In genomic region chr7:127218670-127219069, GRCm38 (mm10) we compare ENCODE assay signal across 1 mouse cellular context.
TF ChIP-seq lines count a peak whose summit lies in the region.

No protein-coding gene starts in this region.

TF ChIP-seq in MEL, 35 proteins besides CTCF, POLR2A, EP300 and RAD21:
- TF ChIP-seq MYC (IDR thresholded peaks at IDR 0.05; ENCODE audit: low read depth, low read length), result peak; percentile 59; the same call in 1 of the 2 replicates
- no peak for TF ChIP-seq POLR2AphosphoS5 (IDR thresholded peaks at IDR 0.05; ENCODE audit: borderline replicate concordance, low read depth, low read length)
- no peak for TF ChIP-seq MEF2A (IDR thresholded peaks at IDR 0.05; ENCODE audit: extremely low read depth, insufficient replicate concordance, low read depth, low read length, poor library complexity, severe bottlenecking)
- TF ChIP-seq JUND (IDR thresholded peaks at IDR 0.05; ENCODE audit: low read depth, low read length), result no peak
- no peak for TF ChIP-seq ELF1 (IDR thresholded peaks at IDR 0.05; ENCODE audit: low read depth, low read length)
- no peak for TF ChIP-seq CHD2 (IDR thresholded peaks at IDR 0.05; ENCODE audit: low read length)
- TF ChIP-seq MYB (IDR thresholded peaks at IDR 0.05; ENCODE audit: low read depth, low read length), result no peak
- TF ChIP-seq CHD1 (IDR thresholded peaks at IDR 0.05; ENCODE audit: low read depth, low read length), result no peak
- 0 out of 2 replicates have a peak, but pooled peaks have one; percentile 35 for TF ChIP-seq MAFK (IDR thresholded peaks at IDR 0.05; ENCODE audit: borderline replicate concordance, low read depth, low read length)
- peak; percentile 96 for TF ChIP-seq ZNF384 (IDR thresholded peaks at IDR 0.05; ENCODE audit: low read depth, low read length)
- TF ChIP-seq SMC3 (IDR thresholded peaks at IDR 0.05; ENCODE audit: low read depth, low read length), result no peak
- TF ChIP-seq ZMIZ1 (IDR thresholded peaks at IDR 0.05; ENCODE audit: low read depth, low read length), result peak; percentile 32; the same call in 1 of the 2 replicates
- TF ChIP-seq TAL1 (IDR thresholded peaks at IDR 0.05; ENCODE audit: low read length), result peak; percentile 90
- TF ChIP-seq MXI1 (IDR thresholded peaks at IDR 0.05; ENCODE audit: low read depth, low read length), result 0 out of 2 replicates have a peak, but pooled peaks have one; percentile 44
- TF ChIP-seq GATA1 (IDR thresholded peaks at IDR 0.05; ENCODE audit: low read depth, low read length), result peak; percentile 83
- 0 out of 2 replicates have a peak, but pooled peaks have one; percentile 11 for TF ChIP-seq ZKSCAN1 (IDR thresholded peaks at IDR 0.05; ENCODE audit: low read depth, low read length)
- TF ChIP-seq TCF12 (IDR thresholded peaks at IDR 0.05; ENCODE audit: low read depth, low read length), result peak; percentile 64; the same call in 1 of the 2 replicates
- no peak for TF ChIP-seq USF2 (IDR thresholded peaks at IDR 0.05; ENCODE audit: borderline replicate concordance in 1 of 2, insufficient read depth in 1 of 2, low read depth in 1 of 2, low read length in 2 of 2)
- no peak for TF ChIP-seq BHLHE40 (IDR thresholded peaks at IDR 0.05; ENCODE audit: borderline replicate concordance, low read depth, low read length)
- no peak for TF ChIP-seq NRF1 (IDR thresholded peaks at IDR 0.05; ENCODE audit: insufficient read depth, low read depth, low read length, poor library complexity, severe bottlenecking)
- no peak for TF ChIP-seq USF1 (IDR thresholded peaks at IDR 0.05; ENCODE audit: low read depth, low read length)
- TF ChIP-seq TBP (IDR thresholded peaks at IDR 0.05; ENCODE audit: low read depth, low read length), result peak; percentile 65
- TF ChIP-seq GABPA (IDR thresholded peaks at IDR 0.05; ENCODE audit: low read depth, low read length), result no peak
- TF ChIP-seq RCOR1 (IDR thresholded peaks at IDR 0.05; ENCODE audit: low read depth, low read length), result no peak
- 0 out of 2 replicates have a peak, but pooled peaks have one; percentile 10 for TF ChIP-seq MAZ (IDR thresholded peaks at IDR 0.05; ENCODE audit: low read depth, low read length)
- TF ChIP-seq POLR2AphosphoS2 (IDR thresholded peaks at IDR 0.05; ENCODE audit: low read length), result no peak
- TF ChIP-seq E2F4 (IDR thresholded peaks at IDR 0.05; ENCODE audit: borderline replicate concordance, low read depth, low read length), result no peak
- TF ChIP-seq ETS1 (IDR thresholded peaks at IDR 0.05; ENCODE audit: low read depth, low read length), result peak; percentile 87
- TF ChIP-seq SIN3A (IDR thresholded peaks at IDR 0.05; ENCODE audit: low read length), result peak; percentile 82
- TF ChIP-seq NELFE (IDR thresholded peaks at IDR 0.05; ENCODE audit: low read depth, low read length), result peak; percentile 30; the same call in 1 of the 2 replicates
- TF ChIP-seq KAT2A (conservative IDR thresholded peaks at IDR 0.05; ENCODE audit: low read depth, low read length), result no peak
- no peak for TF ChIP-seq ZC3H11A (IDR thresholded peaks at IDR 0.05; ENCODE audit: low read depth, low read length)
- TF ChIP-seq UBTF (IDR thresholded peaks at IDR 0.05; ENCODE audit: borderline replicate concordance, insufficient read depth, low read depth, low read length), result no peak
- peak; percentile 82 for TF ChIP-seq MAX (IDR thresholded peaks at IDR 0.05; ENCODE audit: low read length)
- no peak for TF ChIP-seq HCFC1 (IDR thresholded peaks at IDR 0.05; ENCODE audit: low read depth, low read length)
TF ChIP-seq in MEL: peak in this region for 15.
